Mouse (Mus musculus) CH12.LX (cell line): ENCODE data around the gene Slc25a10. TPM values are rescaled to one million over a fixed set of nuclear protein-coding genes. Genes with fewer than 3 reads are reported as not detected.
A peak's percentile ranks its signal among the peaks of the same experiment; 100 is the strongest.

Experiments used
- DNase-seq: peaks from one replicate; pipeline ENCODE4 v3.0.0-alpha.2; 2013; ENCODE audit errors: extremely low read depth
- H3K27ac ChIP-seq: 2 replicates; pipeline ENCODE4 v1.5.1; 2012; ENCODE audit warnings: low read depth, mild to moderate bottlenecking, control low read depth, moderate library complexity; ENCODE audit not compliant: insufficient read depth
- H3K27me3 ChIP-seq: replicated peaks from 2 replicates; pipeline ENCODE3; 2012; ENCODE audit warnings: inconsistent platforms
- H3K36me3 ChIP-seq, 2 experiments: replicated peaks in 1 of 2; 2 replicates each; pipeline versions ENCODE3 to v1.6.1; 2012; ENCODE audit warnings: inconsistent platforms in 1 of 2, low read length in 1 of 2, mild to moderate bottlenecking in 1 of 2, mixed read lengths in 1 of 2, moderate library complexity in 1 of 2; ENCODE audit not compliant: control insufficient read depth in 1 of 2, insufficient read depth in 1 of 2
- H3K4me1 ChIP-seq, 2 experiments: 2 replicates each; pipeline ENCODE4 v1.6.1; 2012; ENCODE audit warnings: inconsistent platforms in 1 of 2, moderate library complexity in 1 of 2; ENCODE audit not compliant: insufficient read depth in 2 of 2, control insufficient read depth in 1 of 2
- H3K4me2 ChIP-seq: 2 replicates; pipeline ENCODE4 v1.6.1; 2012; ENCODE audit warnings: low read depth, mild to moderate bottlenecking, control low read depth; ENCODE audit not compliant: poor library complexity, insufficient read depth, severe bottlenecking
- H3K4me3 ChIP-seq, 3 experiments: fragments of 150-350 bp in 1 of 3; sonication (generic) in 1 of 3; replicated peaks in 1 of 3; 2 replicates each; pipeline versions ENCODE3 to v1.5.1; 2011 to 2012; ENCODE audit warnings: low read depth in 2 of 3, low read length in 2 of 3, mild to moderate bottlenecking in 2 of 3, moderate library complexity in 2 of 3, control low read depth in 1 of 3, improper control_type of control experiment in 1 of 3, inconsistent platforms in 1 of 3, mixed read lengths in 1 of 3; ENCODE audit not compliant: poor library complexity in 1 of 3
- H3K79me2 ChIP-seq: replicated peaks from 2 replicates; pipeline ENCODE4 v1.6.1; 2012; ENCODE audit warnings: mild to moderate bottlenecking, moderate library complexity; ENCODE audit not compliant: control insufficient read depth, poor library complexity, insufficient read depth, severe bottlenecking; ENCODE audit errors: extremely low read depth
- H3K9ac ChIP-seq: 2 replicates; pipeline ENCODE4 v1.6.1; 2012; ENCODE audit warnings: low read depth, mild to moderate bottlenecking, control low read depth, moderate library complexity; ENCODE audit not compliant: insufficient read depth
- H3K9me3 ChIP-seq: replicated peaks from 2 replicates; pipeline ENCODE3; 2012; ENCODE audit warnings: low read length, inconsistent platforms, mixed read lengths
- CHD2 ChIP-seq: IDR thresholded peaks from 2 replicates; pipeline ENCODE4 v1.6.1; 2011; ENCODE audit warnings: low read length, improper control_type of control experiment
- GABPA ChIP-seq: IDR thresholded peaks from 2 replicates; pipeline ENCODE4 v1.6.1; 2012; ENCODE audit warnings: low read depth, low read length, improper control_type of control experiment, inconsistent platforms; ENCODE audit not compliant: insufficient replicate concordance
- HCFC1 ChIP-seq: IDR thresholded peaks from 2 replicates; pipeline ENCODE4 v1.6.1; 2012; ENCODE audit warnings: low read depth, mild to moderate bottlenecking, inconsistent platforms, low read length, improper control_type of control experiment
- JUND ChIP-seq: conservative IDR thresholded peaks from 2 replicates; pipeline ENCODE4 v1.6.1; 2011; ENCODE audit warnings: low read depth, low read length, improper control_type of control experiment
- MAZ ChIP-seq: IDR thresholded peaks from 2 replicates; pipeline ENCODE4 v1.6.1; 2012; ENCODE audit warnings: low read depth, mild to moderate bottlenecking, inconsistent platforms, low read length, improper control_type of control experiment, moderate library complexity
- MXI1 ChIP-seq: IDR thresholded peaks from 2 replicates; pipeline ENCODE4 v1.6.1; 2011; ENCODE audit warnings: mild to moderate bottlenecking, low read depth, low read length, improper control_type of control experiment
- NELFE ChIP-seq: IDR thresholded peaks from 2 replicates; pipeline ENCODE4 v1.6.1; 2011; ENCODE audit warnings: low read depth, low read length, improper control_type of control experiment
- PAX5 ChIP-seq: IDR thresholded peaks from 2 replicates; pipeline ENCODE4 v1.6.1; 2012; ENCODE audit warnings: low read length, inconsistent platforms, mixed read lengths
- POLR2A ChIP-seq: IDR thresholded peaks from 2 replicates; pipeline ENCODE4 v1.6.1; 2011; ENCODE audit warnings: low read depth, mild to moderate bottlenecking, improper control_type of control experiment, low read length
- POLR2AphosphoS2 ChIP-seq: IDR thresholded peaks from 2 replicates; pipeline ENCODE4 v1.6.1; 2011; ENCODE audit warnings: low read depth, low read length, improper control_type of control experiment
- RAD21 ChIP-seq: IDR thresholded peaks from 2 replicates; pipeline ENCODE4 v1.6.1; 2011; ENCODE audit warnings: low read depth, mild to moderate bottlenecking, low read length, improper control_type of control experiment, moderate library complexity
- RCOR1 ChIP-seq: conservative IDR thresholded peaks from 2 replicates; pipeline ENCODE4 v1.6.1; 2012; ENCODE audit warnings: low read depth, mild to moderate bottlenecking, inconsistent platforms, low read length, improper control_type of control experiment
- TBP ChIP-seq: conservative IDR thresholded peaks from 2 replicates; pipeline ENCODE4 v1.6.1; 2011; ENCODE audit warnings: low read depth, low read length, improper control_type of control experiment
- ZKSCAN1 ChIP-seq: IDR thresholded peaks from 2 replicates; pipeline ENCODE4 v1.6.1; 2012; ENCODE audit warnings: low read depth, inconsistent platforms, low read length, improper control_type of control experiment, borderline replicate concordance
- ZMIZ1 ChIP-seq: IDR thresholded peaks from 2 replicates; pipeline ENCODE4 v1.6.1; 2012; ENCODE audit warnings: low read depth, mild to moderate bottlenecking, inconsistent platforms, low read length, improper control_type of control experiment
- dilution Hi-C: fragments of 300-500 bp; cut with MboI; formaldehyde crosslinking; loops from 2 replicates; pipeline ENCODE4 v1.14.3; 2020; ENCODE audit warnings: low sequenced_read_pairs; ENCODE audit not compliant: extremely low pct_unique_long_range_greater_than_20kb, extremely low pct_ligation_motif_present
- in situ Hi-C: fragments of 300-500 bp; cut with MboI; formaldehyde crosslinking; loops from 3 replicates; pipeline ENCODE4 v1.14.3; 2019; ENCODE audit warnings: low sequenced_read_pairs, low pct_ligation_motif_present, low pct_unique_long_range_greater_than_20kb, mixed read lengths
- polyA plus RNA-seq: library from polyadenylated mRNA; unstranded; fragments of >175 nt; gene quantifications from 2 replicates; pipeline ENCODE4 v1.2.1, GENCODE M21; 2012; ENCODE audit warnings: low read depth; ENCODE audit not compliant: insufficient read length
- total RNA-seq, 2 experiments: library from RNA; depleted of rRNA; stranded (reverse); fragments of 300-350 nt in 1 of 2; fragments of >200 nt in 1 of 2; gene quantifications; 2 replicates each; pipeline ENCODE4 v1.2.3; 2012 to 2014

Slc25a10 gene
- total and polyA plus RNA-seq, 3 experiments: 32.9 to 45.9 (median 34.6) TPM

- no peak overlapping the region for H3K4me2 ChIP-seq
- H3K4me1 ChIP-seq: no peaks in the 10 kb centered on the region
- DNase-seq: no peak
- in situ Hi-C loops (no loop called here), dilution Hi-C loops (no loop called here)
- H3K27ac ChIP-seq: no peak overlapping the region
- peaks cover 35 to 50% of the 10 kb centered on the region in 2 experiments for H3K36me3 ChIP-seq
- no peaks in the 10 kb centered on the region for H3K79me2 ChIP-seq
- TF ChIP-seq POLR2AphosphoS2 (0 out of 2 replicates have a peak, but pooled peaks have one; percentile 18), RCOR1 (no peak)
- TF ChIP-seq, all 38 proteins: peak for 1
- Histone ChIP-seq H3K9me3 (no peaks in the 10 kb centered on the region), H3K9ac (no peak overlapping the region), H3K4me3 (no peak overlapping the region), H3K27me3 (no peaks in the 10 kb centered on the region)
Observed at GRCm38 (mm10) chr11:120499894-120500293, 8.3 kb downstream of the Slc25a10 start.

DNA sequence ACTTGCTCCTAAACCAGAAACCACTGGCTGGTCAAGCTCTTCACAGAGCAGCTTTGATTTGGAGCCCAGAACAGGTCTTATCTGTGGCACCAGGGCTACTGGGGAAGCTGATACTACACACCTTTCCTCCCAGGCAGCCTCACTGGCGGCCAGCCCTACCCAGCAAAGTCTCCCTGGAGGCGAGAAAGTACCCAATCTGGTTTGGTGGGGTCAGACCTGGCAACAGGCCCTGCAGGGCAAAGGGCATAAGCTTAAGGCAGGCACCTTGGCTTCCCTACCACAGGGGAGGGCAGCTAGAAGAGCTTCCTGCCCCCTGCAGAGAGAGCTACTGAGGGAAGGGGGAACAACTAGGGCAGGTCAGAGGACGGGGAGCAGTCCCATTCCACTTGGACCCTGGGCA is 8.7 kb downstream of the Slc25a10 start:
- no peaks in the 10 kb centered on the region for H3K79me2 ChIP-seq
- no peak overlapping the region for H3K27ac ChIP-seq
- no peak overlapping the region for H3K9ac ChIP-seq
- no peak overlapping the region for H3K4me2 ChIP-seq
- in situ Hi-C loops: no loop called here
- dilution Hi-C loops: no loop called here
- peaks cover 32 to 46% of the 10 kb centered on the region in 2 experiments for H3K36me3 ChIP-seq
- no peaks in the 10 kb centered on the region for H3K4me1 ChIP-seq
- H3K9me3 ChIP-seq: no peaks in the 10 kb centered on the region
- no peak for DNase-seq
- H3K4me3 ChIP-seq: no peak overlapping the region
- H3K27me3 ChIP-seq: no peaks in the 10 kb centered on the region
- TF ChIP-seq CHD2 (peak; percentile 41; the same call in 1 of the 2 replicates), NELFE (no peak), POLR2AphosphoS2 (0 out of 2 replicates have a peak, but pooled peaks have one; percentile 67), RAD21 (no peak), POLR2A (peak; percentile 35; the same call in 1 of the 2 replicates)

DNA sequence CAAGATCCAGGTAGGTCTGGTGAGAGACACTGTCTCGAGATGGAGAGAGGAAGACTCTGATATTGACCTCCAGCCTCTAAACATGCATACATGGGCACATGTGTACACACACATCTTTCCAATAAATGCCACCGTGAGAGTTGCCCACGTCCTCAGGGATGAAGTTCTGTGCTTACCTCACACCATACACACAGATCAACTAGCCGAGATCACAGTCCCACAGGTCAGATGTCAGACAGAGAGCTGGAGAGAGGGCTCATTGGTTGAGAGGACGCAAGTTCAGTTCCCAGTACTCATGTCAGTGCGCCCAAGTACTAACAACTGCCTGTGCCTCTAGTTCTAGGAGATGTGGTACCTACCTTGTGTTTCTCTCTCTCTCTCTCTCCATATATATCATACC is 9.4 kb downstream of the Slc25a10 start:
- Histone ChIP-seq H3K4me2 (no peak overlapping the region), H3K36me3 (peaks cover 26 to 39% of the 10 kb centered on the region in 2 experiments), H3K4me3 (no peak overlapping the region), H3K27ac (no peak overlapping the region), H3K79me2 (no peaks in the 10 kb centered on the region), H3K9me3 (no peaks in the 10 kb centered on the region)
- DNase-seq: no peak
- dilution Hi-C loops: no loop called here
- no peak for TF ChIP-seq MAZ
- TF ChIP-seq CHD2: no peak
- TF ChIP-seq HCFC1: no peak
- no peak for TF ChIP-seq GABPA
- TF ChIP-seq ZKSCAN1: no peak
- no peak for TF ChIP-seq JUND
- no peak for TF ChIP-seq MXI1
- TF ChIP-seq PAX5: no peak
- TF ChIP-seq TBP: no peak
- TF ChIP-seq ZMIZ1: no peak; the same call in 1 of the 2 replicates
- no peak for TF ChIP-seq NELFE
- TF ChIP-seq, all 38 proteins: peak for 0
- H3K4me1 ChIP-seq: no peaks in the 10 kb centered on the region
- H3K9ac ChIP-seq: no peak overlapping the region
- no peaks in the 10 kb centered on the region for H3K27me3 ChIP-seq
- in situ Hi-C loops: no loop called here
